Mouse (Mus musculus): ENCODE results near the gene Srd5a1. TPM values are rescaled to one million over a fixed set of nuclear protein-coding genes. Genes with fewer than 3 reads are reported as not detected.

Gene Srd5a1
- polyA plus RNA-seq, 1 experiment = 3.4 TPM

DNA sequence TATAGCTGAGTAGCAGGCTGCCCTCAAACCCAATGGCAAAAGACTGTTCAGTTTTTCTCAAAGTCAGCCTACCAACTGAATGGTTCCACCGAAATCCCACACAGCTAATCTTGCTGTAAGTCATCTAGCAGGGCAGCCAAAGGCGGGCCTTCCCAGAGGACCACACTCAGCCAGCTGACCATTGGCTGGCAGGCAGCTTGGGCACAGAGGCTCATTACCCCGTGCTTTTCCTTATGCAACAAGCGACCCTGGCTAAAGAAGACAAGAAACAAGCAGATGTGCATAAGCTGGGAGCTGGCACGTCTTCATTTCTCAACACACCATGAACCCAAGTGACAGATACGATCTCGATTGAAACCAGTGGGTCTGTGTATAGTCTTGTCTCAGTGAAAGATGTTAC lies 73.9 kb downstream of the Srd5a1 start:
- DNase-seq = no peak
- 70% methylated on average over 7 of the region's 7 CpGs for WGBS
- Histone ChIP-seq H3K4me1 (ENCODE audit: control insufficient read depth, insufficient read depth, low read length) (peaks cover 5% of the 10 kb centered on the region), H3K4me3 (replicated peaks; ENCODE audit: extremely low read depth, low read depth, low read length) (no peak overlapping the region)
- TF ChIP-seq CTCF (IDR thresholded peaks at IDR 0.05; ENCODE audit: insufficient read depth, low read length) (no peak), POLR2A (IDR thresholded peaks at IDR 0.05; ENCODE audit: borderline replicate concordance, extremely low read depth, low read depth, low read length) (no peak)

DNA sequence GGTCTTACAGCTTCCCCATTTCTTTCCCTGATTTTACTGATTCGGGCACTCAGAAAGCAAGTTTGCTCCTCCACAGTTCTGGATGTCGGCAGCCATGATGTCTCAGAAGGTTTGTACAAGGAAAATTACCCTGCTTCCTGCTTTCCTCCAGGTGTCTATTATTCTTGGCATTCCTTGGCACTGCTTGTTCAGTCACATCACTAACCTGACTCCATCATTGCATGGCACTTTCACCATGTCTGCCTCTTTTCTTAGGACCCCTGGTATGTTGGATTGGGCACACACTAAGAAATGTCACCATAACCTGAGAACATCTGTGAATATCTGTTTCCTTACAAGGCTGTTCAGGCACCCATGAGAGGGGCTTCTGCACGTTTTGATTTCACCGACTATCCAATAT lies 75.2 kb downstream of the Srd5a1 start:
- DNase-seq = no peak
- TF ChIP-seq CTCF (IDR thresholded peaks at IDR 0.05; ENCODE audit: insufficient read depth, low read length) (no peak), POLR2A (IDR thresholded peaks at IDR 0.05; ENCODE audit: borderline replicate concordance, extremely low read depth, low read depth, low read length) (no peak)
- 70% methylated on average over 4 of the region's 4 CpGs for WGBS
- Histone ChIP-seq H3K4me3 (replicated peaks; ENCODE audit: extremely low read depth, low read depth, low read length) (no peak overlapping the region), H3K4me1 (ENCODE audit: control insufficient read depth, insufficient read depth, low read length) (peaks cover 10% of the 10 kb centered on the region)

DNA sequence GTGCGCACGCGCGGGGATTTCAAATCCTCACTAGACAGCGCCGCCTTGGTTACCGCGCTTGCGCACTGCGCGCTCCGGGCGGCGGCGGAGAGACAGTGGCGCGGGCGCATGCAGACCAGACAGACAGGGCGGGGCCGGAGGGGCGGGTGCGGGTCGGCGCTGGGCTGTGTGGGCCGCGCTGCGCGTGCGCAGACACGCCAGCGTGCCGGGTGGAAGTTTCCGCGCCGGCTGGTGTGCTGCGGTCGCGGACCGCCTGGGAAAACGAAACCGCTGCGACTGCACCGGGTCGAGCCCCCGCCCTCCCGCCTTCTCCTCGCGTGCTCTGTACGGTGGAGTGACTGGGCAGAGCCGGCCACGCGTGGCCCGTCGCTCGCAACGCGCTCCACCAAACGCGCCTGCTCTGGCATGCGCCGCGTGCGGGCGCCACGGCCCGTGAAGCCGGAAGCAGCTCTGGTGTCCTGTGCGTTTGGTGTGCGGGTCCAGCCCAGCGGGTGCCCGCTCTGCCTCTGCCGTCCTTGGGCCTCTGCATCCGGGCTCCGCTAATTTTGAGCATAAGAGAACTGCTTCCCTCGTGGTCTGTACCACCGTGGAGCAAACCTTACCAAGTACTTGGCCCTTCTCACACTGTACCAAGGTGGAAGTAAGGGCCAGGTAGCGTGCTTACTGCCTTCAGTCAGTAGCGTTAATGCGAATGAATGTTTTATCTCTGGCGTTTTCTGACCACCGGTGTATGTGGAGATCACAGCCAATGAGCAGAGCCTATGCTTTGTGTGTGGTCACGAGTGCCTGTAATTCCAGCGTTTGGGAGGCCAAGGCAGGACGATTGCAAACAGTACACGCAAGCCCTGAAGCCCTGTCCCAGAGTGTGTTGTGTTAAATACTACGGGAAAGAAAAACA lies 76.3 kb downstream of the Srd5a1 start:
- TF ChIP-seq CTCF (IDR thresholded peaks at IDR 0.05; ENCODE audit: insufficient read depth, low read length) (no peak), POLR2A (IDR thresholded peaks at IDR 0.05; ENCODE audit: borderline replicate concordance, extremely low read depth, low read depth, low read length) (peak; percentile 60; the same call in 1 of the 2 replicates)
- DNase-seq = peak; percentile 93
- WGBS = under 1% methylated on average over 80 of the region's 86 CpGs

DNA sequence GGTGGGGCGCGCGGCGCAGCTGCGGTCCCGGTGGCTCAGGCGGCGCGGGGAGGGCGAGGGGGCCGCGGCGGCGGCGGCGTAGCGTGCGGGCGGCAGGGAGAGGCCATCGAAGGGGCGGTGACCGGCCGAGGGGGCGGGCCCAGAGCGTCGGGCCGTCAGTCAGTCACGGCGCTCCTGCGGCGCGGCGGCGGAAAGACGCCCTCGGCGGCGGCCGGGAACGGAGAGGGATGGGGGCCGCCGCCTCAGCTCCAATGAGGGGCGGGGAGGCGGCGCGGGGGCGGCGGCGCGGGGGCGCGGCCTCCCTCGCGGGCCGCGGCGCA lies 76.9 kb downstream of the Srd5a1 start, which contains the start of gene Tent4a:
Gene Tent4a, minus strand, starts transcription at position 284 of the 320 bp plus-strand sequence.
- TF ChIP-seq POLR2A (IDR thresholded peaks at IDR 0.05; ENCODE audit: borderline replicate concordance, extremely low read depth, low read depth, low read length) (no peak), CTCF (IDR thresholded peaks at IDR 0.05; ENCODE audit: insufficient read depth, low read length) (no peak)
- no peak for DNase-seq
- 14% methylated on average over 35 of the region's 57 CpGs for WGBS
- peaks cover 10% of the 10 kb centered on the region; the same call in 1 of the 2 replicates for H3K4me1 ChIP-seq (ENCODE audit: control insufficient read depth, insufficient read depth, low read length)
- peak within 1 kb of the TSS; percentile 84 for H3K4me3 ChIP-seq (replicated peaks; ENCODE audit: extremely low read depth, low read depth, low read length)

More for the DNA sequence above, 76.3 kb downstream of the Srd5a1 start:
- peak overlapping the region; percentile 84 for H3K4me3 ChIP-seq (replicated peaks; ENCODE audit: extremely low read depth, low read depth, low read length)
- peaks cover 10% of the 10 kb centered on the region; the same call in 1 of the 2 replicates for H3K4me1 ChIP-seq (ENCODE audit: control insufficient read depth, insufficient read depth, low read length)

DNA sequence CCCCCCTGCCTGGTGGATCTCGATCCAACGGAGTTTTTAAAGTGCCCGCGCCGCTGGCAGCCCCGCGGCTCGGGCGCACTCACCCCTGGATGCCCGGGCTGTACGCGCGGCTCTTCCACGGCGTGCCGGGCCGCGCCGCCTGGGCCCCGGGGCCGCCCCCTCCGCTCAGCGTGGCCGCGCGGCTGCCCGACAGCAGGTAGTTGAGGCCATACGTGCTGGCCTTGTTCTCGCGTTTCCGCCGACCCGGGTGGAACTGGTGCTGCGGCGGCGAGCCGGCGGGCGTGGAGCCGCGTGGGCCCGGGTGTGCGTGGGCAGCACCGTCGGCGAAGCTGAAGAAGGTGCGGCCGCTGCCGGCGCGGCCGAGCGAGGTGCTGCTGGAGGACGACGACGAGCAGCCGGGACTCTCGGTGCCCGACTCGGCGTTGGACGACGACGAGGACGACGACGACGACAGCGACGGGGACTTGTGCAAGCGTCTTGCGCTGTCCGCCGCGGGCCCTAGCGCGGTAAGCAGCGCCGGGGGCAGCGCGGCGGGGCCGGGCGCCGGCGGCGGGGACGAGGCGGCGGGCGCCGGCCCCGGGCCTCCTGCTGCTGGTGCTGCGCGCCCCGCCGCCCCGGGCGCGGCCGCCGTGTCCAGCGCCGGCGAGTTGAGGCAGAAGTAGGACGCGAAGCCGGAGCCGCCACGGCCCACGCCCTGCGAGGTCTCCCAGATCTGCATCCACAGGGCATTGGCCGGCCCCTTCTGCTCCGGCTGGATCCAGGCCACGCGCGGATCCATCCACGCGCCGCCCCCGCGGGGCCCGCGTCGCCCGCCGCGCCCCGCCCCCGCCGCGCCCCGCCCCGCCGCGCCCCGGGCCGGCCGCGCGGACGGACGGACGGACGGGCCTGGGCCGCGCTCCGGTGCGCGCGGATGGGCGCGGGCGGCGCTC lies 77.6 kb downstream of the Srd5a1 start, which contains the start of gene Nsun2:
Gene Nsun2, plus strand, starts transcription at position 342 of the 929 bp plus-strand sequence.
- 10% methylated on average over 149 of the region's 155 CpGs for WGBS
- Histone ChIP-seq H3K4me3 (replicated peaks; ENCODE audit: extremely low read depth, low read depth, low read length) (peak within 1 kb of the TSS; percentile 84), H3K4me1 (ENCODE audit: control insufficient read depth, insufficient read depth, low read length) (peaks cover 10% of the 10 kb centered on the region; the same call in 1 of the 2 replicates)
- TF ChIP-seq CTCF (IDR thresholded peaks at IDR 0.05; ENCODE audit: insufficient read depth, low read length) (no peak), POLR2A (IDR thresholded peaks at IDR 0.05; ENCODE audit: borderline replicate concordance, extremely low read depth, low read depth, low read length) (no peak; the same call in 1 of the 2 replicates)
- peak; percentile 83 for DNase-seq

DNA sequence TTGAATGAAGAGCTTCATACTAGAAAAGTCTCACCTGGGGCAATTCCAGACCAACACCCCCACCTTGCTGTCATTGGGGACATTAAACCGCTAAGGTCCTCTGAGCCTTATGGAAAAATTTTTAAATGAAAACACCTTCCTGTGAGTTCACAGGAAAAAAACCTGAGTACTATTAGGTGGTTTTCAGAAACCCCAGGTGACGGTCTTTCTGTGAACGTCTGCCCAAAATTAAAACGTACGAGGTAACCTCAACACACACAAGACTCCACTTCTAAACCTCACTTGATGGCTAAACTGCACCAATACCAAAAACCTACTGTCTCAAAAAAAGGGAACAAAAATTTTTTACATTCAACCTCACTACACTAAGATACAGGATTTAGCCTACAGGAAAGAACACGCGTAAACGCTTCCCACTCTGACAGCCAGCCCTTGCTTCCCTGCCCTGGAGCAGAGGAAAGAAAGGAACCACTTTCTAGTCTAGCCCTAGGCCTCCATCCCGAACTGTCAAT lies 78.3 kb downstream of the Srd5a1 start:
- DNase-seq = no peak
- WGBS = 5% methylated on average over 9 of the region's 9 CpGs

DNA sequence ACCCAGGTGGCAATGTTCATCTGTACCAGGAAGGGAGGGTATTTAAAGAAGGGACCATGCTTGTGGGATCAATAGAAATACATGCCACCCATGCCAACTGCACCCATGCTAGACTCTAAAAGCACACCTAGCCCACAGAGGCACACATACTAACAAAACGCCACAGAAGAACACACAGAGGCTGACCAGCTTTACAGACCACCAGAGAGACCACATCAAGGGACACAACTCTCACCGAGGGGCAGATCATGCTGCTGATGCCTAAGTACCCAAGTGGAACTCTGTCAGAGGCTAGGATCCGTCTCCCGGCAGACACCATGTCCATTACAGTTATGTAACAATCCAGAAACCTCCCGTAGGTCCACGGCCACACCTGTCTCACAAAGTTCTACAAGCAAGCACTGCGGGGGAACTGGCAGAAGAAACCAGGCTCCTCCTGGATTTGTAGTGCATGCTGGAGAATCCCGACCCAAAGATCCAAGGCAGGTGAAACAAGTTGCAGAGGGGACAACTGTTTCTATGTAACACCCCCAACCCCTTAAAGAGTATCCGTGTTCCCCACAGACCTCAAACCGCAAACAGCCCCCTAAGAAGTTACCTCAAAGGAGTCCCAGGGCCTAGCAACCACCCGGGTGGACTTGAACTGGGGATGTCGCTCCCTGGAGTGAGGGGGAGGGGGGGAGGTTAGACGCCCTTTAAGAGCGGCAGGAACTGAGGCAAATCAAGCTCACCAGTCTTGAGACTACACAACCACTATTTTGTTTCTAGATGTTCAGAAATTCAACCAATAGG lies 78.9 kb downstream of the Srd5a1 start:
- H3K4me1 ChIP-seq (ENCODE audit: control insufficient read depth, insufficient read depth, low read length) = peaks cover 10% of the 10 kb centered on the region; the same call in 1 of the 2 replicates
- peak overlapping the region; percentile 28 for H3K4me3 ChIP-seq (replicated peaks; ENCODE audit: extremely low read depth, low read depth, low read length)
- DNase-seq = no peak
- TF ChIP-seq POLR2A (IDR thresholded peaks at IDR 0.05; ENCODE audit: borderline replicate concordance, extremely low read depth, low read depth, low read length) = no peak
- no peak for TF ChIP-seq CTCF (IDR thresholded peaks at IDR 0.05; ENCODE audit: insufficient read depth, low read length)
- WGBS = 17% methylated on average over 14 of the region's 14 CpGs

More for the DNA sequence above, 78.3 kb downstream of the Srd5a1 start:
- Histone ChIP-seq H3K4me1 (ENCODE audit: control insufficient read depth, insufficient read depth, low read length) (peaks cover 10% of the 10 kb centered on the region; the same call in 1 of the 2 replicates), H3K4me3 (replicated peaks; ENCODE audit: extremely low read depth, low read depth, low read length) (peak overlapping the region; percentile 84)
- TF ChIP-seq CTCF (IDR thresholded peaks at IDR 0.05; ENCODE audit: insufficient read depth, low read length) = no peak

DNA sequence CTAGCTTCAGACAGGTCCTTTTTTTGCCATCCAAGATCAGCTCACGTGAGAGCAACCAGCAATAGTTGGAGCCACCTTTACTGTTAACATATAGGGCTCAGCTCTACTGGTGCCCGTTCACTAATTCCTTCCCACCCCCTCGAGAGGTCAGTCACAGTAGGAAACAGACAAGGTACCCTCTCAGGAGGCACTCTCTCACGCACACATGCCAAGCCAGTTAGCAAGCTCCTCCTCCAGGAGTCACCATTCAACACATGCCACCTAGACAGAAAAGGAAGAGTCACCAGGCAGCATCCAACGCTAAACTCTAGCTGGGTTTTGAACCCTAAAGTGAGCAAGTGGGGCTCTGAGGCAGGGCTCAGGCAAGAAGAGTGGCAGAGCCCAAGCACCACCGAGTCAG lies 79.8 kb downstream of the Srd5a1 start:
- TF ChIP-seq POLR2A (IDR thresholded peaks at IDR 0.05; ENCODE audit: borderline replicate concordance, extremely low read depth, low read depth, low read length) (no peak), CTCF (IDR thresholded peaks at IDR 0.05; ENCODE audit: insufficient read depth, low read length) (no peak)
- Histone ChIP-seq H3K4me1 (ENCODE audit: control insufficient read depth, insufficient read depth, low read length) (peaks cover 10% of the 10 kb centered on the region; the same call in 1 of the 2 replicates), H3K4me3 (replicated peaks; ENCODE audit: extremely low read depth, low read depth, low read length) (no peak overlapping the region)
- no peak for DNase-seq
- 36% methylated on average over 6 of the region's 6 CpGs for WGBS

Measured in lung, adult 2 months (tissue).